Mouse (Mus musculus) retina, adult 2 months (tissue): ENCODE measurements around the gene Uncx.
"Not testable (repeated sequence)": the region's sequence is repeated elsewhere in the genome, so short reads cannot be mapped to it uniquely, and the experiment has no call there.

ENCODE experiments used
- DNase-seq: peaks from one replicate; pipeline ENCODE4 v3.0.0-alpha.2; 2012; ENCODE audit warnings: low read depth, low spot score

The Uncx gene

GRCm38 (mm10) chr5:139561363-139562001 lies 18.2 kb downstream of the Uncx start:
- no peak for DNase-seq

GRCm38 (mm10) chr5:139564663-139565062 lies 21.4 kb downstream of the Uncx start:
- DNase-seq: no peak

GRCm38 (mm10) chr5:139565462-139565861 lies 22.2 kb downstream of the Uncx start:
- no peak for DNase-seq

GRCm38 (mm10) chr5:139566640-139567399 lies 23.5 kb downstream of the Uncx start:
- no peak for DNase-seq

- no peak for DNase-seq
Observed at GRCm38 (mm10) chr5:139568079-139568478, 24.8 kb downstream of the Uncx start.

- no peak for DNase-seq
Observed at GRCm38 (mm10) chr5:139572526-139572925, 29.2 kb downstream of the Uncx start.

GRCm38 (mm10) chr5:139573606-139574311 lies 30.5 kb downstream of the Uncx start:
- no peak for DNase-seq

DNA sequence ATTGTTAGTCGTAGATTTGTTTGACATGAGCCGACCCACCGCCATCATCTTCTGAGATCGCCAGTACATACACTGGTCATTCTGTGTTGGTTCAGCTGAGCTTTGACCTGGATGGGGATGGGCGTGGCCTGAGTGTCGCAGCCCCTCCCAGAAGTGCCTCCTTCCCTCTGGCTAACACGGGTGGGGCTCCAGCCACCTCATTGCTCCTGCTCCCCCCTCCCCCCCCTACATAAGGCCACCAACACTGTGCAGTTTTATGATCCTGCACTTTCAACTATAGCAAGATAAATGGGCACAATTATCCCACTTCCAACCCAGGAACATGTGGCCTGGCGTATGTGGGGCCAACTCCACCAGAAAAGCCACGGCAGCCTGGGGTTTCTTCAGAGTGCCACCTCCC lies 31.8 kb downstream of the Uncx start:
- no peak for DNase-seq

DNA sequence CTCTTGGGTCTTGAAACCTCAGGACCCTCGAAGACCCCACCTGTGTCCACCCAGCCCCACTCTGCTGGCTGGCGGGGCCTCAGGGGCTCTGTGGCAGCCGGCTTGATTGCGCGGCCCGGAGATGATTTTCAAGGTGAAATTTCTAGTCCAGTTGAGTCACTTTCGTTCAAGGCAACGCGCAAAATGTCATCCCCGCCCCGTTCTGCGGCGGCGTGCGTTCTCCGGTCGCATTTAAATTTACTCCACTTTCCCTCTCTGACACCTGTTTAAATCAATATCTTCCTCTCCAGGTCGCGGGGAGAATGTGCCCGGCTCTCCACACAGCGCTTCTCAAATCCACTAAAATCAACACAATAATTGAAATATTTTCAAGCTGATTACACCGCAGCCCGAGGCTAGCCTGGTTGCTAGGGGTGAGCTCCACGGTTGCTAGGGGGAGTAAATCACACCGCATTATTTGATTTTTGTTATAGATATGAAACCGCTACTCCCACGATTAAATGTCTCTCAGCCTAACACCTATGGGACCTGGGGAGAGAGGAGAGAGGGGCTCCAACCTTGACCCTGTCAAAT lies 37.0 kb downstream of the Uncx start:
- DNase-seq: no peak

GRCm38 (mm10) chr5:139581308-139581868 lies 38.1 kb downstream of the Uncx start:
- DNase-seq: no peak

- DNase-seq: no peak
Observed at GRCm38 (mm10) chr5:139584971-139585747, 41.9 kb downstream of the Uncx start.

- DNase-seq: no peak
Observed at GRCm38 (mm10) chr5:139585748-139586060, 42.4 kb downstream of the Uncx start.

GRCm38 (mm10) chr5:139587459-139587858 lies 44.2 kb downstream of the Uncx start:
- DNase-seq: not testable (repeated sequence)

DNA sequence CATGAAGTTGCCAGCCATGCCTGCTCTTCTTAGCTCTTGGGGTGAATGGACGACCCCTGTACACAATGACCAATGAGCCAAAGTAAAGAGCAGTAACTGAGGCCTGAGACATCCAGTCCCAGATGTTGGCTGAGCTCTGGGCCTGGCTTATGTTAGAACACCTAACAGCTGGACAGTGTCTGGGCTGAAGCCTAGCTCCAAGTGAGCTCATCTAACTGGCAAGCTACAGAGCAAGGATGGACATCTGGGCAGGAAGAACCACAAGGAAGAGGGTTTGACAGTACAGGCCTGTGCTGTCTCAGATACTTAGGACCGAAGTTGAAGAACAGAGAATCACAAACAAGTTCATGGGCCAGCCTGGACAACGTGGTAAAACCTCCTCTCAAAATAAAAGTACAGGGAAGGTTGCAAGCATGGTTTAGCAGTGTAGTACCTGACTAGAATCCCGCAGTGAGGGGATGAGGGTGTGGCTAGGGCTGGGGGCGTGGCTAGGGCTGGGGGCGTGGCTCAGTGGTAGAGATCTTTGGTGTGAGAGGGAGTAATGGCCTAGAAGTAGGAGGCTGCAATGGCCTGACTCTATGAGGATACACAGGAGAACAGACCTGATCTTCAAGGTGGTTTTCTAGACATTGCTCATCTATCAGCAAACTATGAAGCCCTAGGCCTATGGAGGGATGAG lies 47.5 kb downstream of the Uncx start:
- not testable (repeated sequence) for DNase-seq

GRCm38 (mm10) chr5:139592011-139592410 lies 48.7 kb downstream of the Uncx start:
- DNase-seq: no peak

- DNase-seq: no peak
Observed at GRCm38 (mm10) chr5:139592850-139593249, 49.6 kb downstream of the Uncx start.

GRCm38 (mm10) chr5:139593746-139594145 lies 50.5 kb downstream of the Uncx start:
- no peak for DNase-seq

DNA sequence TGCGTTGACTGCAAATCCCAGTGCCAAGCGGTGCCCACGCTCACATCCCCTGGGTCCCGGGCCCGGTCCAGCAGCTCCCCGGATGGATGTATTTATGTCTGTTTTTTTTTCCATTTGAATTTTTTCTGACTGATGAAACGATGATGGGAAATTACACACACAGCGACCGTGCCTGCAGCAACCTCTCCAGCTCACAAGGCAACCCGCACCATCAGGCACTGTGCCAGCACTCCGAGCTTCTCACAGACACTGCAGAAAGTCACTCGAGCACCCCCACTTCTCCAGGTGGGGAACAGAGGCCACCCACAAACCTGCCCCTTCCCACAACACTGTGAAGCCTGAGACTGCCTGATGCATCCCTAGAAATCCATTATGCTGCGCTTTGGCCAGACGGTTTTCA lies 51.7 kb downstream of the Uncx start:
- no peak for DNase-seq
